Mouse (Mus musculus): Measurements from ENCODE around the gene Gm42906. TPM values are rescaled to one million over a fixed set of nuclear protein-coding genes. Genes with fewer than 3 reads are reported as not detected.

The Gm42906 gene
- polyA plus RNA-seq (2017; shearing (Covaris generic)), result not detected

GRCm38 (mm10) chr5:151428113-151428756 lies at the start of gene Gm42906:
Gm42906 (minus strand) TSS chr5:151428163.

GRCm38 (mm10) chr5:151233400-151234031 lies 194.4 kb downstream of the Gm42906 start, which contains the start of gene Stard13:
Stard13 (minus strand) TSS chr5:151233836.

Other genes with a start within 250 kb of the Gm42906 start
- gene Stard13, start 194.3 kb downstream of the Gm42906 start, polyA plus RNA-seq (2017; shearing (Covaris generic)), result under 1 TPM; 0.23 to 0.49 TPM
- gene Vmn2r18, start 177.9 kb upstream of the Gm42906 start, polyA plus RNA-seq (2017; shearing (Covaris generic)), result under 1 TPM in 1 of 2 experiments, not detected in 1; 0.12 TPM
- gene Rfc3, start 223.1 kb upstream of the Gm42906 start, polyA plus RNA-seq (2017; shearing (Covaris generic)), result 10 to 100 TPM; 20.0 to 31.9 TPM